Mouse (Mus musculus) forebrain, embryonic 10.5 days (tissue): Measurements from ENCODE around the gene Ptprd. TPM values are rescaled to one million over a fixed set of nuclear protein-coding genes. Genes with fewer than 3 reads are reported as not detected.

ENCODE experiments used
- DNase-seq: peaks from one replicate; pipeline ENCODE4 v3.0.0-alpha.2; 2017; ENCODE audit warnings: low spot score; ENCODE audit errors: extremely low spot score
- H3K27ac ChIP-seq: fragments of 300-500 bp; sonication (generic); 2 replicates; pipeline ENCODE4 v1.5.1; 2016; ENCODE audit warnings: mild to moderate bottlenecking
- H3K27me3 ChIP-seq: fragments of 300-500 bp; sonication (generic); 2 replicates; pipeline ENCODE4 v1.6.1; 2016; ENCODE audit warnings: mild to moderate bottlenecking; ENCODE audit not compliant: poor library complexity, severe bottlenecking
- H3K36me3 ChIP-seq: fragments of 300-500 bp; sonication (generic); replicated peaks from 2 replicates; pipeline ENCODE4 v1.6.1; 2016; ENCODE audit warnings: mild to moderate bottlenecking, moderate library complexity
- H3K4me1 ChIP-seq: fragments of 300-500 bp; sonication (generic); 2 replicates; pipeline ENCODE4 v1.6.1; 2016
- H3K4me3 ChIP-seq: fragments of 300-500 bp; sonication (generic); 2 replicates; pipeline ENCODE4 v1.5.1; 2016; ENCODE audit warnings: mild to moderate bottlenecking, moderate library complexity
- H3K9me3 ChIP-seq: fragments of 300-500 bp; sonication (generic); 2 replicates; pipeline ENCODE4 v1.6.1; 2016; ENCODE audit warnings: mild to moderate bottlenecking, moderate library complexity
- WGBS: fragments of 180-500 bp; shearing (Covaris S2); methylation state at CpG from one replicate; pipeline ENCODE4 v1.1.7; 2016; 5-methylcytosine and 5-hydroxymethylcytosine counted together
- polyA plus RNA-seq: library from polyadenylated mRNA; unstranded; fragments of >200 nt; fragmentation: Nextera tagmentation; extraction: Ambion mirVana; gene quantifications from 2 replicates; pipeline ENCODE4 v1.2.1, GENCODE M21; 2016

The Ptprd gene
- polyA plus RNA-seq, 1 experiment from 2014 or later = 12.2 TPM

DNA sequence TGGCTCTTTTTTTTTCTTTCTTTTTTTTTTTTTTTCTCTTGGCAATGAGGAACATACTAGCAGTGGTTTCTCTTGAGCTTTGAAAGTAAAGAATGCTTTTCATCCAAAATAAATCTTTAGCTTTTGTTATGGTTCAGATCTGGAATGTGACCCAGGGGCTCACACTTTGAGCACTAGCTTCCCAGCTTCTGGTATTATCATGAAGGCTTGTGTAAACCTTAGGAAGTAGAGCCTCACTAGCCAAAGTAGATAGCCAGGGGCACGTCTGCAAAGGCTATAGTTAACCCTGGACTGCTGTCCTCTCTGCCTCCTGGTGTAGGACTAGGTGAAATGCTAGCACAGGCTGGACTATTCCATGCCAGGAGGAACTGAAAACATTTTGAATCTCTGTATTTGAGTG lies 1310.1 kb downstream of the Ptprd start:
- H3K36me3 ChIP-seq = no peaks in the 10 kb centered on the region
- no peak overlapping the region for H3K4me3 ChIP-seq
- H3K9me3 ChIP-seq = no peaks in the 10 kb centered on the region
- no peak overlapping the region for H3K27ac ChIP-seq
- peaks cover 10% of the 10 kb centered on the region for H3K4me1 ChIP-seq
- 13% methylated on average over 1 of the region's 1 CpGs for WGBS
- no peak for DNase-seq
- no peaks in the 10 kb centered on the region for H3K27me3 ChIP-seq

DNA sequence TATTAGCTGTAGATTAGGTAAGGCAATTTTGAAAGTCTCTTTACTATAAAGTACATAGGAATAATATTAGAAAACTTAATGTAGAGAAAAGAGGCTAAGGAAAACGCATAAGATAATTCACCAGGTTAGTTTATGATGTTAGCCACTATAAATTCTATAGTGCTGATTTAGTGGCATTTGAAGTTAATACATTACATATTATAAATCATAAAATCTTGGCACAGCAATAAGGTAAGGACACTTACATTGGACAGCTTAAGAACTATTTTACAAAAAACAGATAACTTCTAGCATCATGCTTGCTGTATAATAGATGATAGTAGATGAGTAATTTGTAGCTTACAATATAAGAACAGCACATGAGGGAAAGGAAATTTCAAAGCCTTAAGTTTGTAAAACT lies 1322.1 kb downstream of the Ptprd start:
- H3K36me3 ChIP-seq = no peaks in the 10 kb centered on the region
- WGBS = 82% methylated on average over 1 of the region's 1 CpGs

GRCm38 (mm10) chr4:76881610-76882009 lies 1330.2 kb downstream of the Ptprd start:
- DNase-seq = no peak
- H3K27ac ChIP-seq = no peak overlapping the region
- 55% methylated on average over 3 of the region's 3 CpGs for WGBS

More for the DNA sequence above, 1322.1 kb downstream of the Ptprd start:
- H3K4me3 ChIP-seq = no peak overlapping the region
- H3K4me1 ChIP-seq = no peaks in the 10 kb centered on the region
- H3K27me3 ChIP-seq = no peaks in the 10 kb centered on the region
- no peak for DNase-seq
- H3K9me3 ChIP-seq = no peaks in the 10 kb centered on the region
- no peak overlapping the region for H3K27ac ChIP-seq

GRCm38 (mm10) chr4:76870971-76871370 lies 1340.8 kb downstream of the Ptprd start:
- 94% methylated on average over 1 of the region's 1 CpGs for WGBS
- no peaks in the 10 kb centered on the region for H3K36me3 ChIP-seq
- no peak for DNase-seq
- H3K27me3 ChIP-seq = no peaks in the 10 kb centered on the region
- H3K9me3 ChIP-seq = no peaks in the 10 kb centered on the region
- H3K27ac ChIP-seq = no peak overlapping the region
- H3K4me3 ChIP-seq = no peak overlapping the region
- H3K4me1 ChIP-seq = no peaks in the 10 kb centered on the region

More at GRCm38 (mm10) chr4:76881610-76882009, 1330.2 kb downstream of the Ptprd start:
- peaks cover 11% of the 10 kb centered on the region for H3K4me1 ChIP-seq
- H3K4me3 ChIP-seq = no peak overlapping the region
- no peaks in the 10 kb centered on the region for H3K27me3 ChIP-seq
- no peaks in the 10 kb centered on the region for H3K9me3 ChIP-seq
- no peaks in the 10 kb centered on the region for H3K36me3 ChIP-seq

DNA sequence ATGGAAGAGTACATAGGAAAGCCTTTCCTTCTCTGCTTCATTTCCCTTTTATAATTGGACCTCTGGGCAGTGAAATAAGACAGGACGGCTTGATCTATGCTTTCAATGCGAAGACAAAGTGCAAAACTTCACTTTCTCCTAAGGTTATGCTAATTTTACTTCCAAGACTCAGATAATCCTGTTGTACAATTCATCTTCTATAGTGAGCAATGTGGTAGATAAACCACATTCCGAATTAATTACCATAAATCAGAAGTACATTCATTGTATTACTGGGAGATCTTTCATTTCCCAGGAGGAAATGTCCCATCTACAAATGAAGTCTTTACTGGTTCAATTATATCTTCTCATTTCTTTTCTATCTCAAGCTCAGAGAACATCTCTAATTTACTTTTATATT lies 1346.2 kb downstream of the Ptprd start:
- no peak for DNase-seq
- no peaks in the 10 kb centered on the region for H3K4me1 ChIP-seq
- H3K27me3 ChIP-seq = no peaks in the 10 kb centered on the region
- H3K4me3 ChIP-seq = no peak overlapping the region
- no peak overlapping the region for H3K27ac ChIP-seq
- H3K36me3 ChIP-seq = no peaks in the 10 kb centered on the region
- WGBS = 82% methylated on average over 3 of the region's 3 CpGs
- H3K9me3 ChIP-seq = no peaks in the 10 kb centered on the region

DNA sequence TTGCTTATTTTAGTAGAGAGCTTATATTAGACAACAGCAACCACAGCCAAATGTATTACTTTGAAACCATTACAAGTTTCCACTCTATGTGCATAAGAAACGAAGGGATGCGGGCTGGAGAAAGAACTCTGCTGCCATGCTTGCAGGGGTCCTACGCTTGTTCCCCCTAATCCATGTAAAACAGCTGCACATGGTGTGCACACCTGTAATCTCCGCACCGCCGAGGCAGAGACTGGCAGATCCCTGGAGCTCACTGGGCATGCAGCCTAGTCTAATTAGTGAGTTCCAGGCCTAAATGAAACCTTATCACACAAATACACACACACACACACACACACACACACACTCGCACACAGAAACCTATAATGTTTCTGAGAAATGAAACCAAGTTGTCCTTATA lies 1365.5 kb downstream of the Ptprd start:
- WGBS = 82% methylated on average over 7 of the region's 7 CpGs
- no peak overlapping the region for H3K4me3 ChIP-seq

GRCm38 (mm10) chr4:76839016-76839415 lies 1372.7 kb downstream of the Ptprd start:
- no peak overlapping the region for H3K27ac ChIP-seq
- no peaks in the 10 kb centered on the region for H3K9me3 ChIP-seq
- WGBS = 90% methylated on average over 1 of the region's 1 CpGs
- H3K4me3 ChIP-seq = no peak overlapping the region
- no peak for DNase-seq
- H3K27me3 ChIP-seq = no peaks in the 10 kb centered on the region
- H3K36me3 ChIP-seq = no peaks in the 10 kb centered on the region
- H3K4me1 ChIP-seq = no peaks in the 10 kb centered on the region

More for the DNA sequence above, 1365.5 kb downstream of the Ptprd start:
- Histone ChIP-seq H3K36me3 (no peaks in the 10 kb centered on the region), H3K4me1 (no peaks in the 10 kb centered on the region), H3K9me3 (no peaks in the 10 kb centered on the region), H3K27me3 (no peaks in the 10 kb centered on the region), H3K27ac (no peak overlapping the region)
- DNase-seq = no peak

GRCm38 (mm10) chr4:76812138-76812537 lies 1399.6 kb downstream of the Ptprd start:
- Histone ChIP-seq H3K9me3 (no peaks in the 10 kb centered on the region), H3K4me3 (no peak overlapping the region), H3K27ac (no peak overlapping the region), H3K36me3 (no peaks in the 10 kb centered on the region), H3K27me3 (no peaks in the 10 kb centered on the region), H3K4me1 (no peaks in the 10 kb centered on the region)
- no peak for DNase-seq
- 84% methylated on average over 2 of the region's 2 CpGs for WGBS

DNA sequence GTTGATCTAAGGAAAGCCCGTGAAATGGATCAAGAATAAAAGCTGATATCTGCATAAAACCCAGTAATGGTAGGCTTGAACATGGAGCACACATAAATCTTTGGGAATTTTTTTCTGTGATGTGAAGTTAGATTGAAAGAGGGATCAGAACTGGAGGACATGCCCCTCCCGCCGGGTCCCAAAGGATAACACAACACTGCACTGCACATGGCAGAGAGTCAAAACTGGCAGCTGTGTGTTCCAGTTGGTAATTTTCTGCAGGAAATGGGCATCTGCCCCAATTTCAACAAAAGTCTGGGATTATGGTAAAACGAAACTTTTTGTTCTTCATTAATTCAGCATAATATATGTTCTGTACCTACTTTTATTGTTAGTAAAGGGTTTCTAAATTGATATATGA lies 1409.1 kb downstream of the Ptprd start:
- H3K27me3 ChIP-seq = no peaks in the 10 kb centered on the region

GRCm38 (mm10) chr4:76798010-76799007 lies 1413.5 kb downstream of the Ptprd start:
- WGBS = 49% methylated on average over 9 of the region's 9 CpGs
- DNase-seq = no peak
- Histone ChIP-seq H3K4me1 (peaks cover 10% of the 10 kb centered on the region), H3K27ac (no peak overlapping the region), H3K36me3 (no peaks in the 10 kb centered on the region), H3K4me3 (no peak overlapping the region), H3K27me3 (no peaks in the 10 kb centered on the region), H3K9me3 (no peaks in the 10 kb centered on the region)

More for the DNA sequence above, 1409.1 kb downstream of the Ptprd start:
- Histone ChIP-seq H3K27ac (no peak overlapping the region), H3K36me3 (no peaks in the 10 kb centered on the region), H3K9me3 (no peaks in the 10 kb centered on the region), H3K4me3 (no peak overlapping the region), H3K4me1 (peaks cover 10% of the 10 kb centered on the region)
- no peak for DNase-seq
- 88% methylated on average over 4 of the region's 4 CpGs for WGBS

- H3K4me3 ChIP-seq = no peak overlapping the region
- no peaks in the 10 kb centered on the region for H3K4me1 ChIP-seq
- H3K9me3 ChIP-seq = no peaks in the 10 kb centered on the region
- WGBS = 90% methylated on average over 2 of the region's 2 CpGs
- no peaks in the 10 kb centered on the region for H3K27me3 ChIP-seq
- DNase-seq = no peak
- no peaks in the 10 kb centered on the region for H3K36me3 ChIP-seq
- H3K27ac ChIP-seq = no peak overlapping the region
Measured at GRCm38 (mm10) chr4:76785389-76785788, 1426.4 kb downstream of the Ptprd start.

DNA sequence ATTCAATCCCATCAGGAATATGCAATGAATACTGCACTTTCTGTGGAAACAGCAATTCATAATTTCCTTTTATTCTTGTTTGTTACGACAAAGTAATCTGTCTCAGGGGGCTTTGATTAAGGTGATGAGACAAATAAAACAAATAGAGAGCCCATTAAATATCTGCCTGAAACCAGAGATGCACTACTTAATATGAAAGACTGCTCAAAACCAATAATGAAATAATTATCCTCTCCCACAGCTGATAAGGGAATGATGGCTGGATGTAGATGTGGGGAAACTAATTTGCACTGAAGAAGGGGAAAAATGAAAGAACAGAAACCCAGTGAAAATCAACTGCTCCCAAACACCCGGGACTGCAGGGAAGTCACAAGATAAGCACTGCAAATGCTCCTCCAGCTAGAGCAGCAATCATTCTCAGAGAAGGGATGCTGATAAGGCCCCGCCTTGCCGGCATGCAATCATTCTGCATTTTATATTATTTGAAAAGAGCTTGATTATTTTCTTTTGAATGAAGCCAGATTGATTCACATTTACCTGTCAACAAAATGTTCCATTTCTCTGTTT lies 1432.1 kb downstream of the Ptprd start:
- H3K27me3 ChIP-seq = no peaks in the 10 kb centered on the region
- H3K36me3 ChIP-seq = no peaks in the 10 kb centered on the region
- no peaks in the 10 kb centered on the region for H3K4me1 ChIP-seq
- H3K27ac ChIP-seq = no peak overlapping the region
- H3K9me3 ChIP-seq = no peaks in the 10 kb centered on the region
- 87% methylated on average over 4 of the region's 4 CpGs for WGBS
- no peak for DNase-seq
- H3K4me3 ChIP-seq = no peak overlapping the region

GRCm38 (mm10) chr4:76766918-76767317 lies 1444.8 kb downstream of the Ptprd start:
- Histone ChIP-seq H3K36me3 (no peaks in the 10 kb centered on the region), H3K4me1 (no peaks in the 10 kb centered on the region), H3K9me3 (no peaks in the 10 kb centered on the region), H3K4me3 (no peak overlapping the region), H3K27me3 (no peaks in the 10 kb centered on the region), H3K27ac (no peak overlapping the region)
- 74% methylated on average over 3 of the region's 3 CpGs for WGBS
- no peak for DNase-seq
